Mouse (Mus musculus): ENCODE data around the gene Vars2. TPM values are rescaled to one million over a fixed set of nuclear protein-coding genes. Genes with fewer than 3 reads are reported as not detected.
A peak's percentile ranks its signal among the peaks of the same experiment; 100 is the strongest.

Gene Vars2
- total RNA-seq (2021), result 10 to 100 TPM; 41.8 to 43.4 TPM

- peak; percentile 94 to 96 for DNase-seq
These were observed at the start of gene Vars2 for GRCm38 (mm10) chr17:35667334-35668065. Gene Vars2 (minus strand): TSS chr17:35667592.

DNA sequence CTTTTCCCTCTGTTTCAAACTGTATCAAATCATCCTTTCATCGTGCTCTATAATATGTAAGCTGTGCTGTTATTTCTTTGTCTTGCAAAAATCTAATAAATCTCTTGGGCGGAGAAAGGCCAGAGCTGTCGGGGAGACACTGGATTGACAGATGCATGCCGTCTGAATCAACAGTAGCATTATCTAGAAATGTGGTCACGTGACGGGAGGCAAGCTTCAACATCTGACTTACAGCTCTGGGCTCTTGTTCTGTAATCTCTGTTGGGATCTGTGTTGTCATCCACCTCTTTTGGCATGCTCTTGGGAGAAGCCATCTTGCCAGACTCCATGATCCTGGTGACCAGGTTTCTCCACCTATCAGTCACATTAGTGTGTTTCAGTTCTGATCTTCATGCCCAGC lies 49.7 kb upstream of the Vars2 start:
- DNase-seq, result no peak

- no peak for DNase-seq
These were observed 48.7 kb upstream of the Vars2 start for GRCm38 (mm10) chr17:35716114-35716513.

- DNase-seq, result no peak
These were observed 43.4 kb upstream of the Vars2 start for GRCm38 (mm10) chr17:35710705-35711347.

DNA sequence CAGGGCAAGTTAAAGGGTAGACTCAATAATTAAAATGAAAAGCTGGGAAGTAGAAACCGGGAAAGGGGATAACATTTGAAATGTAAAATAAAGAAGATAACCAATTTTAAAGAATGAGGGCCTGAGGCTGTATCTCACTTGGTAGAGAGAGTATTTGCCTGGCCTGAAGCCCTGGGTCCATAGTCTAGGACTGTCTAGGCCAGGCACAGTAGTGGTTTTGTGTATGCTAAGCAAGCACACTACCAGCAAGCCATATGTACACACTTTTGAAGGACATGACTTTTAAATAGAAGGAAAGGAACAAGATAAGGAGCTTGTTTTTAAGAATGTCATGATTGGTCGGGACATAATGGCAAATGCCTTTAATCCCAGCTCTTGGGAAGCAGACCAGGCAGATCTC lies 41.2 kb upstream of the Vars2 start:
- DNase-seq, result no peak

GRCm38 (mm10) chr17:35707929-35708328 lies 40.5 kb upstream of the Vars2 start:
- DNase-seq, result no peak

- no peak for DNase-seq
These were observed 38.4 kb upstream of the Vars2 start for GRCm38 (mm10) chr17:35705836-35706235.

DNA sequence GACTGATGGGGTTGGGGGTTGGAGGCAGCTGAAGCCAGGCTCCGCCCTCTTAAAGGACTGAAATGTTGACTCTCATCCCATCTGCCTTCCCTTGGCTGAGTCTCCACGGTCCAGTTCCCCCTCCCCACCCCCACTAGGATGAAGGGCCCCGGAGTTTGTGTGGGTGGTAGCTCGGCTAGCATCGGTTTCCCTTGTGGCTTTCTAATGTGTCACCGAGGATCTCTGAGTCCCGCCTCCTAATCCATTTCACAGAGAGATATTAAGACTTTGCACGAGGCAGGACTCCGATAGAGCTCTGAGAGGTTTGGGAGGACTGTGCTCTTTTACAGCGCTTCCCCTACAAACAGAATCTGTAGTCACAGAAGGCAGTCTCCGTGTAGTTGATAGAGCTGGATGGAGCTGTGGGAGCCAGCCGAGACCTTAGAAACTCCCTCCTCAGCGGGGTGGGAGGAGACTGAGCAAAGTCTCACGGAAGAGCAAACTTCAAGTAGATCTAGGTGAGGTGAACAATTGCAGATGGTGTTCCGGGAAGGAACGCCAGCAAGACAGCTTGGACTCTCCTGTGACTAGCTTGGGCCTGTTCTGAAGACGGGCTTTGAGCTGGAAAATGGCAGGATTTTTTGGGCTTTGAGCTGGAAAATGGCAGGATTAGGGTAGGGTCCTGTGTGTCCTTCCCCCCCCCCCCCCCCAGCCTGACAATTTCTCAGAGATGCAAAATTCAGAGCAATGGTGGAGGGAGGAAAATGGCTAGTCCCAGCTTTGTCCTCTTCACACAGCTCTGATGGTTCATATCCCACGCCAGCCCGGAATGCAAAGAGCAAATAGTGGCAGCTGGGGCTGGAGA lies 37.5 kb upstream of the Vars2 start, which contains the start of gene Ddr1:
TSS of gene Ddr1 (minus strand) at position 1 of the 844 bp plus-strand sequence.
- DNase-seq, result peak; percentile 33 to 54

DNA sequence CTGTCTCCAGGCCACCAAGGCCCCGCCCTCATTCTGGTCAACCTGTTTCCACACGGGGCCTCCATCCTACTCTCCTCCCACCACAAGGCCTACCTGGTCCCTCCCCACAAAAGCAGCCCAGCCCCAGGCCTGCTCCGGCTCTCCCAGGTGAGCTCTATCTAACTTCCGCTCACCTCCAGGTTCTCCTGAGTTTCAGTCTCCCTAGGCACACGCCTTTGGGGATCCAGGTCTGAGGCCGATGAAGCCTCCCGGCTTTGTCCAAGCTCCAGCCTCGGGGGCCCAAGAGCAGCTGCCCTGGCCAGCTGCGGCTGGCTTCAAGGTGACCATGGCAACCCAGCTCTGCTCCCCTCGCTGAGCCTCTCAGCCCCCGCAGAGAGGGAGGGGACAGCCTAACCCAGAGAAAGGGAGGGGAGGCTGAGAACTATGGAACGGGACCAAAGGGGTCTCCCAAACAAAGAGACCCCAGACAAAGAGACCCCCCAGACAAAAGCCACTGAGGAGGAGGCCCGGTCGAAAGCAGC lies 36.4 kb upstream of the Vars2 start:
- DNase-seq, result peak in 1 of 2 experiments; percentile 37

GRCm38 (mm10) chr17:35703065-35703464 lies 35.7 kb upstream of the Vars2 start:
- DNase-seq, result no peak

GRCm38 (mm10) chr17:35702605-35703004 lies 35.2 kb upstream of the Vars2 start:
- DNase-seq, result no peak

GRCm38 (mm10) chr17:35701978-35702461 lies 34.6 kb upstream of the Vars2 start:
- DNase-seq, result no peak

- no peak for DNase-seq
These were observed 34.0 kb upstream of the Vars2 start for GRCm38 (mm10) chr17:35701203-35701977.

DNA sequence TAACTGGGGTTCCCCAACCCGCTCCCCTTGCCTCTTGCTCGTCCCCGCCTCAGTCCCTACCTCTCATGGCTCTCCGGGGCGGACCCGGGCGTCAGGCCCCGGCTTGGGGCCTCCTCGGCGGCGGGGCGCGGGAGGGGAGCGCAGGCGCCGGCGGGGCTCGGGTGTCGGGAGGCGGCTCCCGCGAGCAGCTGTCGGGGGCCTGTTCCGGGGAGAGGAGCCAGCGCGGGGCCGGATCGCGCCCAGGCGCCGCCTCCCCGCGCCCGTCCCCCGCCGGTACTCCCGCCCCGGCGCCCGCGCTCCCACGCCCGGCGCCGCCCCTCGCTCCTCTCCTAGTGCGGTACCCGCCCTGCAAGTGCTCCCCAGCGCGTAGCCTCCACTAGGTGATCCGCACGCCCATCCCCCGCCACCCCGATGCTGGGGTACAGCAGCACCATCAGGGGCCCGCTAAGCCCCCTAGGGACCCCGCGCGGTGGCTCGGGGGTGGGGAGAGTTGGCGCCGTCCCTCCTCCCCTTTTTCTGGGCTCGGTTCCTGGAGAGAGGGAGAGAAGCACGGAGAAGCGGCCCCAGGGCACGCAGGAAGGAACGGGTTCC lies 33.1 kb upstream of the Vars2 start:
- peak; percentile 83 to 86 for DNase-seq

GRCm38 (mm10) chr17:35699919-35700318 lies 32.5 kb upstream of the Vars2 start:
- DNase-seq, result peak; percentile 68 to 72

DNA sequence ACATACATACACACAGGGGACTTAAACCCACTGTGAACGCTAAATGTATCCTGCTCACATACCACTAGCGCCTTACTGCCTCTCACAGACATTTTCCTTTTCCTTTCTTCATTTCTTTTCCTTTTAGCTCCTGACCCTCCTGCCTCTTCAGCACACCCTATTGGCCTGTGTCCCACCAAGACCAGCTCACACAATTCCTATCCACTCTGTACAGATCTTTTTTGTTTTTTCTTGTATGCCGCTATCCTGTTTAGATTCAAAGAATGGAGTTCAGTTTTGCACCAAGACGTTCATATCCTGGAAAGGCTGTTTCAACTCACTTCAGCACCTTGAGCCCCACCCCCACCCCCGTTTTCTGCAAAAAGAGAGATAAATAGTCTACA lies 31.1 kb upstream of the Vars2 start:
- DNase-seq, result no peak

DNA sequence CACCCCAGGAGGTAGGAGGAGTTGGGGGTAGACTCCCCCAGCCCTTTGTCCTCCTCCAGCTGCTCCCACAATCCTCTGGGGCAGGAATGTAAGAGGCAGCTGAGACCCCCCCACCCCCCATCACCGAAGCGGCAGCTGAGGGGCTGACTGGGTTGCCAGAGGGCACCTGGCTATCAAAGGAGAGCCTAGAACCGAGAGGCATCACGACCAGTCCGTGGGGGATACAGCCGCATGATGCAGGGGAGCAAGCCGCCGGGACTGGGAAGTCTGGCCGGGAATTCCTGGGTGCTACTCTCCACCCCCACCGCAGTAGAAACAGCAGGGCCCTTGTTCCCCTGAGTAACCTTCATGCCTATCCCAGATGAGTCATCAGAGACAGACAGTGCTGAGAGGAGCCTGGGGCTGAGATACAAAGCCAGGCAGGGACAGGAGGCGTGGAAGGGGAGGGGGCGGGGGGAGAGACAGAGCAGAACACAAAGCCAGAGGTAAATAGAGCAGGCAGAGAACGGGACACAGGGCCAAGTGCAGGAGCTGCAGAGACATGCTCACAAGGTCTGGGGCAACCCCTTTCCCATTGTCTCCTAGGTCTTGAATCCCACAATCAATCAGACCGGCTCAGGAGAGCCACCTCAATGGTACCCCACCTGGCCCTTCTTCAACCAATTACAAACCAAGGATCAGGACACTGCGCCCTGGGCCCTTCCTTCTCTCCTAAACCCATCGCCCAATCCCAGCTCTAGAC lies 30.5 kb upstream of the Vars2 start:
- DNase-seq, result peak in 1 of 2 experiments; percentile 60

GRCm38 (mm10) chr17:35697429-35697758 lies 30.0 kb upstream of the Vars2 start:
- no peak for DNase-seq

GRCm38 (mm10) chr17:35696691-35697090 lies 29.3 kb upstream of the Vars2 start:
- no peak for DNase-seq

GRCm38 (mm10) chr17:35695289-35695688 lies 27.9 kb upstream of the Vars2 start:
- no peak for DNase-seq

- no peak for DNase-seq
These were observed 26.5 kb upstream of the Vars2 start for GRCm38 (mm10) chr17:35693906-35694305.

All from layer of hippocampus, postnatal 36 days (tissue).